Mouse (Mus musculus) gastrocnemius, postnatal 25 days (tissue): ENCODE results near the gene Pex1. TPM values are rescaled to one million over a fixed set of nuclear protein-coding genes. Genes with fewer than 3 reads are reported as not detected.
A peak's percentile ranks its signal among the peaks of the same experiment; 100 is the strongest.
"Not testable (repeated sequence)": the region's sequence is repeated elsewhere in the genome, so short reads cannot be mapped to it uniquely, and the experiment has no call there.

Source experiments
- DNase-seq: peaks from one replicate; pipeline ENCODE4 v3.0.0; 2022
- long read RNA-seq, 2 experiments: library from polyadenylated mRNA; stranded (forward); transcript quantifications; one replicate each; pipeline ENCODE4 v2.0.0; 2021
- total RNA-seq, 2 experiments: library from RNA; stranded (reverse); gene quantifications; 1 replicate in 1 of 2; 2 replicates in 1 of 2; pipeline ENCODE4 v1.2.3; 2021

Pex1 gene
- total RNA-seq: 1 to 10 TPM; 6.4 to 7.1 TPM
- long read RNA-seq, experiment 1, partial matches to known transcripts: 0 of 3 reads
- long read RNA-seq, experiment 1, other reads (novel, unspliced or antisense): 3 of 3 reads
- long read RNA-seq, experiment 2, full-length matches to known transcripts: 3 of 6 reads
- long read RNA-seq, experiment 2, partial matches to known transcripts: 1 of 6 reads
- long read RNA-seq, experiment 2, other reads (novel, unspliced or antisense): 2 of 6 reads

GRCm38 (mm10) chr5:3595693-3596398, at the start of gene Pex1:
Gene Pex1, plus strand, starts transcription at chr5:3596066.
- peak; percentile 96 for DNase-seq

GRCm38 (mm10) chr5:3546226-3546625, 49.6 kb upstream of the Pex1 start:
- DNase-seq: no peak

- DNase-seq: no peak
Observed at GRCm38 (mm10) chr5:3551481-3551880, 44.4 kb upstream of the Pex1 start.

- no peak for DNase-seq
Observed at GRCm38 (mm10) chr5:3554198-3554597, 41.7 kb upstream of the Pex1 start.

- DNase-seq: no peak
Observed at GRCm38 (mm10) chr5:3571266-3571665, 24.6 kb upstream of the Pex1 start, which contains the start of gene 1700109H08Rik. Gene 1700109H08Rik, plus strand, starts transcription at chr5:3571566.

- DNase-seq: no peak
Observed at GRCm38 (mm10) chr5:3574825-3575224, 21.0 kb upstream of the Pex1 start.

- no peak for DNase-seq
Observed at GRCm38 (mm10) chr5:3577939-3578338, 17.9 kb upstream of the Pex1 start.

GRCm38 (mm10) chr5:3579066-3579465, 16.8 kb upstream of the Pex1 start:
- DNase-seq: no peak

- DNase-seq: peak; percentile 78
Observed at GRCm38 (mm10) chr5:3596399-3596766, 517 bp downstream of the Pex1 start, which contains the start of gene Rbm48. Gene Rbm48, minus strand, starts transcription at chr5:3596585.

- no peak for DNase-seq
Observed at GRCm38 (mm10) chr5:3597171-3597570, 1.3 kb downstream of the Pex1 start.

GRCm38 (mm10) chr5:3598766-3599165, 2.9 kb downstream of the Pex1 start:
- no peak for DNase-seq

- DNase-seq: no peak
Observed at GRCm38 (mm10) chr5:3600298-3600697, 4.4 kb downstream of the Pex1 start.

- no peak for DNase-seq
Observed at GRCm38 (mm10) chr5:3600790-3601189, 4.9 kb downstream of the Pex1 start.

GRCm38 (mm10) chr5:3607114-3607513, 11.2 kb downstream of the Pex1 start:
- no peak for DNase-seq

GRCm38 (mm10) chr5:3609241-3609640, 13.4 kb downstream of the Pex1 start:
- no peak for DNase-seq

- DNase-seq: not testable (repeated sequence)
Observed at GRCm38 (mm10) chr5:3611835-3612234, 16.0 kb downstream of the Pex1 start.

- no peak for DNase-seq
Observed at GRCm38 (mm10) chr5:3620486-3620885, 24.6 kb downstream of the Pex1 start.

GRCm38 (mm10) chr5:3630055-3630454, 34.2 kb downstream of the Pex1 start:
- DNase-seq: no peak

- DNase-seq: no peak
Observed at GRCm38 (mm10) chr5:3631512-3632271, 35.8 kb downstream of the Pex1 start.

GRCm38 (mm10) chr5:3632285-3632684, 36.4 kb downstream of the Pex1 start:
- DNase-seq: no peak

- DNase-seq: no peak
Observed at GRCm38 (mm10) chr5:3633315-3633714, 37.4 kb downstream of the Pex1 start.

GRCm38 (mm10) chr5:3633951-3634350, 38.1 kb downstream of the Pex1 start:
- no peak for DNase-seq

GRCm38 (mm10) chr5:3635286-3635685, 39.4 kb downstream of the Pex1 start:
- DNase-seq: no peak
